Mouse (Mus musculus): Measurements from ENCODE around the gene Gm20503.

DNA sequence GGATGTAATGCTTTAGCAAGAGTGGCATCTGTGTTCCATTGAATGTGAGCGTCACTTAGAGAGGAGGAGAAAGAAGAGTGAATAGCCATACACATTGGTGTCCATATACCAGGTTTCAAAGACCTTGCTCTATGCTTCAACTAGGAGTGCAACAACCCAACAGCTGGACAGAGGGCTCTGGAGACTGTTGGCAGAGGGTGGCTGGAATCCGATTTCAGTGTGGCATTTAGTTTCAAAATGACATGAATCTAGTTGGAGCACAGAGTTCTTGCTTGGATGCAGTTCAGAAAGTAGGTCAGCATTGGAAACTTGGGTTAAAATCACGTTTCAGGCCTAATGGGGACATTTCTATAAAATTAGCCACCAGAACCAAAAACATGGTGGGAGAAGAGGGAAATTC is 12.2 kb downstream of the Gm20503 start:
- TF ChIP-seq CTCF (conservative IDR thresholded peaks at IDR 0.05; ENCODE audit: low read length) (no peak), POU5F1 (IDR thresholded peaks at IDR 0.05; ENCODE audit: borderline replicate concordance, low read length) (no peak), NANOG (IDR thresholded peaks at IDR 0.05; ENCODE audit: borderline replicate concordance, low read length) (no peak)

Data from E14TG2a.4 (cell line).